Mouse (Mus musculus): Measurements from ENCODE around the gene Tmem164.

- TF ChIP-seq CTCF (IDR thresholded peaks at IDR 0.05; ENCODE audit: extremely low read depth, insufficient read length, insufficient replicate concordance, low read depth, low read length) (no peak), POLR2A (IDR thresholded peaks at IDR 0.05; ENCODE audit: low read depth, low read length) (no peak)
These were observed 34.0 kb upstream of the Tmem164 start for GRCm38 (mm10) chrX:142647202-142647601.
